Mouse (Mus musculus) neural tube, embryonic 12.5 days (tissue): ENCODE measurements at regions not wholly inside any gene's neighbourhood (a gene's known extent, or its start where the extent isn't known, plus 50 kb on each side); places are given as distances from the start of the nearest gene placed in this dataset.

Source experiments
- ATAC-seq: fragments of 200-750 bp; cut with Nextera tagmentation; 2 replicates; pipeline ENCODE4 v1.8.0; 2017; ENCODE audit warnings: low read depth, mild to moderate bottlenecking, moderate TSS enrichment, moderate library complexity; ENCODE audit not compliant: low FRiP score
- H3K27ac ChIP-seq: fragments of 300-500 bp; sonication (generic); 2 replicates; pipeline ENCODE4 v1.5.1; 2016
- H3K27me3 ChIP-seq: fragments of 300-500 bp; sonication (generic); replicated peaks from 2 replicates; pipeline ENCODE4 v1.6.1; 2016; ENCODE audit warnings: mild to moderate bottlenecking
- H3K36me3 ChIP-seq: fragments of 300-500 bp; sonication (generic); 2 replicates; pipeline ENCODE4 v1.6.1; 2016; ENCODE audit warnings: mild to moderate bottlenecking
- H3K4me1 ChIP-seq: fragments of 300-500 bp; sonication (generic); 2 replicates; pipeline ENCODE4 v1.6.1; 2016
- H3K4me2 ChIP-seq: fragments of 300-500 bp; sonication (generic); replicated peaks from 2 replicates; pipeline ENCODE4 v1.6.1; 2016; ENCODE audit warnings: mild to moderate bottlenecking
- H3K4me3 ChIP-seq: fragments of 300-500 bp; sonication (generic); 2 replicates; pipeline ENCODE4 v1.5.1; 2016
- H3K9ac ChIP-seq: fragments of 300-500 bp; sonication (generic); 2 replicates; pipeline ENCODE4 v1.6.1; 2016; ENCODE audit warnings: mild to moderate bottlenecking
- H3K9me3 ChIP-seq: fragments of 300-500 bp; sonication (generic); 2 replicates; pipeline ENCODE4 v1.6.1; 2016; ENCODE audit warnings: mild to moderate bottlenecking
- WGBS: fragments of 180-500 bp; shearing (Covaris S2); methylation state at CpG from one replicate; pipeline ENCODE4 v1.1.7; 2016; 5-methylcytosine and 5-hydroxymethylcytosine counted together

DNA sequence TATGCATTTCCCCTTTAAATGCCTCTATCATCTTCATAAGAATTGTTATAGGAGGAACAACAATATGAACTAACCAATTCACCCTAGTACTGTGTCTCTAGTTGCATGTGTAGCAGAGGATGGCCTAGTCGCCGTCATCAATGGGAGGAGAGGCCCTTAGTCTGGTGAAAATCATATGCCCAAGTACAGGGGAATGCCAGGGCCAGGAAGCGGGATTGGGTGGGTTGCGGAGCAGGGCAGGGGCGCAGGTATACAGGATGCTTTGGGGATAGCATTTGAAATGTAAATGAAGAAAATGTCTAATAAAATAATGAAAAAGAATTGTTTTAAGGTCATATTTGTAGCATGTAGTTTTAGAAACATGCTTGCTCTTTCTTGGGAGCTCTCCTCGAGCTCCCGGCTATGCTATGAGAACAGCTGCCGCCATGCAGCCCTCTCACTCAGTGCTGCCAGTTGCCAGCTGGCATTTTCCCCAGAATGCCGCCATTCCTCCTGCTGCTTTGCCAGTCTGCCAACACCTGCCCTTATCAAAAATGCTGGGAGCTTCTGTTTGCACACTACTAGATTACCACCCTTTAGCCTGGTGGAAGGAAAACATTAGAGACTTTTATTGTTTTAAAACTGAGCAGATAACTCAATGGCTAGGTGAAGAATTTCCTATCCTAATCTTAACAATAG is 848.9 kb downstream of the Brinp3 start:
- no peak overlapping the region for H3K4me2 ChIP-seq
- no peaks in the 10 kb centered on the region for H3K4me1 ChIP-seq
- H3K9ac ChIP-seq: no peak overlapping the region
- no peak for ATAC-seq
- no peak overlapping the region for H3K27ac ChIP-seq
- no peaks in the 10 kb centered on the region for H3K36me3 ChIP-seq
- 95% methylated on average over 9 of the region's 9 CpGs for WGBS
- H3K9me3 ChIP-seq: no peaks in the 10 kb centered on the region
- H3K27me3 ChIP-seq: no peaks in the 10 kb centered on the region
- H3K4me3 ChIP-seq: no peak overlapping the region

GRCm38 (mm10) chr1:147344027-147344426 is 849.5 kb downstream of the Brinp3 start:
- 89% methylated on average over 3 of the region's 3 CpGs for WGBS
- Histone ChIP-seq H3K9ac (no peak overlapping the region), H3K27ac (no peak overlapping the region), H3K4me1 (no peaks in the 10 kb centered on the region), H3K27me3 (no peaks in the 10 kb centered on the region), H3K4me3 (no peak overlapping the region), H3K36me3 (no peaks in the 10 kb centered on the region), H3K4me2 (no peak overlapping the region), H3K9me3 (no peaks in the 10 kb centered on the region)
- no peak for ATAC-seq
